Mouse (Mus musculus): ENCODE results near the gene Jak3.
"Not testable (repeated sequence)": the region's sequence is repeated elsewhere in the genome, so short reads cannot be mapped to it uniquely, and the experiment has no call there.

Jak3 gene

DNA sequence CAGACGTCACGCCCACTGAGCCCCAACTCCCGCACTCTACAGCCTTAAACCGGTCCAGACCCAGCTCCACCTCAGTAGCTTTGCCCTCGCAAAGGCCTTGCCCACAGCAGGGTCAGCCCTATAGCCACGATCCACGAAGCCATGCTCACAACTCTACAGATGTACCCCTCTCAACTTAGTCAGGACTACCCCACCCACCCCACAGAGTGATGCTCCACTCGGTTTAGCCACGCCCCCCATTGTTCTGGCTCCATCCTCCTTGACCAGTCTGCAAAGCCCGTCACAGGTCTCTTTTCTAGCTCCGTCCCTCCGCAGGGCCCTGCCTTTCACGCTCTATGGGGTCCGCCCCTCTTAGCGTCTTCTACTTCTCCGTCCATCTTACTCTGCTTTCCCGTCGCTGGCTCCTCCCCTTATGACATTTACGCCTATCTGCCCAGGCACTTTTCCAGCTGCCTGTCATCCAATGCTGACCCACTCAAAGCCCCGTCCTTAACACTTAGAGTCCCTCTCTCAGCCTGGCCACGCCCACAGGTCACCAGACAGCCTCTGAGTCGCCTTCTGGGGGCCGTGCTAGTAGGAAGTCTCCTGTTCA is 10.1 kb downstream of the Jak3 start:
- DNase-seq (ENCODE audit: low spot score in 2 of 2): no peak

DNA sequence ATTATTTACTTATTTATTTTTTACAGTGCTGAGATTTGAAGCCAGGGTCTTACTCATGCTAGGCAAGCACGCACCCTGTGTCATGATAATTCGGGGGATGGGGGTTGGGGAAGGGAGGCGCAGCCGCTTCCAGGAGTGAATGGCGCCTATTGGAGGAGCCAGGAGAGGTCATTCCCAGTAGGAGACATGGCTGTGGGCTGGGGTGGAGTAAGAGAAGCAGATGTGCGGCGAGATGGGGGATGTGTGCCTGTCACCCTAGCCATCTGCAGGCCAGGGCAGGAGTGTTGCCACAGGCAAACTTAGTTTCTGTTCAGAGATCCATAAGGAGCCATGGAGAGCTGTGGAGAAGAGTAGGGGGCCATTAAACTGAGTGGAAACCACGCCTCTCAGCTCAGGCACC is 11.5 kb downstream of the Jak3 start:
- no peak for DNase-seq (ENCODE audit: low spot score in 2 of 2)

DNA sequence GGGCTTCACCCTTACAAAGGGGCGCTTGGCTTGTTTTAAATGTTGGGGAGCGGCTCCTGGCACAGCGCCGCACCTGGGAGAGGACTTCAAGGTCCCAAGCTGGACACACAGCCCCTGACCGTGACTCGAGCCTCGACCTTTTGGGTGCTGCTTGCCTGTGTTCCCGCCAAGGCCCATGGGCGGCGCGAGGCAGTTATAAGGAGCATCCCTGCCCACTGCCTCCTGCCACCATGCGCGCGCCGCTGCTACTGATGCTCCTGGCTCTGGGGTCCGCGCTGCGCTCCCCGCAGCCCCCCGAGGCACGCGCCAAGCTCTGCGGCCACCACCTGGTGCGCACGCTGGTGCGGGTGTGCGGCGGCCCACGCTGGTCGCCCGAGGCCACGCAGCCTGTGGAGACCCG is 12.9 kb downstream of the Jak3 start, which contains the start of gene Insl3:
Insl3 (plus strand) TSS at position 187 of the 400 bp plus-strand sequence.
- DNase-seq (ENCODE audit: low spot score in 2 of 2): no peak

DNA sequence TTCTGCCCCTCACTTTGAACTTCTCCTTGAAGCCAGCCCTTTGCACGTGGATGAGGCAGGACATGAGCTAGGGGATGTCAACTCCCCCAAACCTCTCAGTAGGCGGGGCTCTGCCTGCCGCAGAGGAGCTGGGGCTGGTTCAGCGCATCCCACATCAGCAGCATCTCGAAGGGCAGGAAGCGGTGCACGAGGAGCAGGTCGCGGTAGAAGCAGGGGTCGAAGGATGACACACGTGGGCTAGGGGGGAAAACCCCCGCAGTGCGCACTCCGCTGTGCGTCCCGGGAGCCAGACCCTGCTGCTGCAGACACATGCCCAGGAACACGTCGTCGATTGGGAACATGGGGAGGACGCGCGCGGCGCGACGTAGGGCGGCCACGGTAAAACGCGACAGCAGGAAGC is 16.4 kb downstream of the Jak3 start:
- DNase-seq (ENCODE audit: low spot score in 2 of 2): peak; percentile 27 to 44

DNA sequence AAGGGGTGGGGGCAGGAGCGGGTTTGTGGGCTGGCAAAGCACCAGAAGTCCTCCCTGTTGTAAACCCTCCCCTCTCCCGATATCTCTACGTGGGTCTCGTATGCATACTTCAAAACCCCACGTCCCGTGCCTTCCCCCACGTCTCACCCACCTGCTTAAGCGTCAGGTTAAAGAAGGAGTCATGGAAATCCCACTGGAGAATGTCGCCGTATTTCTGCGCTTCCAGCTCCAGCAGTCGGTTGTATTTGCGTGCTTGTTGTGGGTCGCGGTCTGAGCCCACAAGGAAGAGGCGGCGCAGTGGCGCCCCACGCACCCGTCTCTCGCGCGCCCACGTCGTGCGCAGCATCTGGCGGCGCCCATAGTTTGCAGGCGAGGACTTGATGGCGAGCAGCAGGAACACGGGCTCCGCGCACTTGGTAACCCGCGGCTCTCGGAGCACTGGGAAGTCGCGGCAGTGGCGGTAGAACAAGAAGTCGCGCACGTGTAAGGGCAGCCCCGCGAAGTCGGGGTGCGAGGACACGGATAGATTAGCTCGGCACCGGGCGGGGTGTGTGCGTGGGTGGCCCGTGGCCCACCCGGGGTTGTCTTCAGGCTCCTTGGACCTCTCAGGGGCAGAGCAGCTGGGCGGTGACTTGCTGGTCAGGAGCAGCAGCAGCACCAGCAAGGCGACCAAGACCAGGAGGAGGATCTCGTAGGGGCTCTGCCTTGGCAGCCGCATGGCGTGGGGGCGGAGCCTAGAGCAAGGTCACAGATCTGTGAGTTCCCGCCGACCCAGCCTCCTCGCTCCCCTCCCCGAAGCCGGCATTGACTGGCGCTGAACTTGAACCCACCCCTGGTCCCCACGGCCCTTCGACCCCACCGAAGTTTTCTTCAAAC is 17.3 kb downstream of the Jak3 start:
- no peak for DNase-seq (ENCODE audit: low spot score in 2 of 2)

DNA sequence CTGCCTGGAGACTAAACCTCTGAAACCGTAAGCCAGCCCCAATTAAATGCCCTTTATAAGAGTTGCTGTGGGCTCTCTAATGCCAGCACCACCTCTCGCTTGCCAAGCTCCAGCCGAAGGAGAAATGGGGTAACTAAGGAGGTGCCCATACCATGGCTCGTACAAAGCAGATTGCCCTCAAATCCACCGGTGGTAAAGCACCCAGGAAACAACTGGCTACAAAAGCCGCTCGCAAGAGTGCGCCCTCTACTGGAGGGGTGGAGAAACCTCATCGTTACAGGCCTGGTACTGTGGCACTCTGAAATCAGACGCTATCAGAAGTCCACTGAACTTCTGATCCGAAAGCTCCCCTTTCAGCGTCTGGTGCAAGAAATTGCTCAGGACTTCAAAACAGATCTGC is 19.4 kb downstream of the Jak3 start:
- DNase-seq (ENCODE audit: low spot score in 2 of 2): not testable (repeated sequence)

DNA sequence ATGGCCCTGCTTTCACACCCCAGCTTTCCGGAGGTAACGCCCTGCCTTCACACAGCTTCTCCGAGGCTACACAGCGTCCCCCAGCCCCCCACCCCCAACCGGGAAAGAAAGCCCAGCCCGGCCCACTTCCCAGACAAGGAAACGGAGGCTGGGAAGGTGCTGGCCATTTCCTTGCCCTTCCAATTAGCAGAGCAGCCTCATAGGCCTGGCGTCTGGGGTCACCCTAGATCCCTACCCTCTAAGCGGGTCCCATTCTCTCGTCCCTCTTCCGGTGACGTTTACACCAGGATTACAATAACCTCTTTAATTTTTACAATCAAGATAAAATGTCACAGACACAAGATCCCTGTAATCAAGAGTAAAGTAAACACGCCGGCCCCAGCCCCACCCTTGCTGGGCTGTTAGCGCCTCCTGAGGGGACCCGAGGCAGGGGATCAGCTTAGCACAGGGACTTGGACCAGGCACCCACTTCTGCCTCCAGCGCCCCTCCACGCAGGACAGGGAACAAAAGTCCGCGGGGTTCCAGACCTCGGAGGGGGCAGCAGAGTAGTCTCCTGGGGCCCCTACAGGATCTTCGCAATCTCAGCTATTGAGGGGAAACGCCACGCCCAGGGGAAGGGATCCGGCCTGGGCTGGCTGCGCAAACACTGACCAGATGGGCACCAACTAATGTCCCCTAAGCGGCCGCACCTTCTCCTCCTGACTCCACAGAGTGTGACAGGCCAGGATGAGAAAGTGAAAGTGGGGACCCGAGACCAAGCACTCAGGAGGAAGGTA is 24.6 kb downstream of the Jak3 start:
- DNase-seq (ENCODE audit: low spot score in 2 of 2): no peak

DNA sequence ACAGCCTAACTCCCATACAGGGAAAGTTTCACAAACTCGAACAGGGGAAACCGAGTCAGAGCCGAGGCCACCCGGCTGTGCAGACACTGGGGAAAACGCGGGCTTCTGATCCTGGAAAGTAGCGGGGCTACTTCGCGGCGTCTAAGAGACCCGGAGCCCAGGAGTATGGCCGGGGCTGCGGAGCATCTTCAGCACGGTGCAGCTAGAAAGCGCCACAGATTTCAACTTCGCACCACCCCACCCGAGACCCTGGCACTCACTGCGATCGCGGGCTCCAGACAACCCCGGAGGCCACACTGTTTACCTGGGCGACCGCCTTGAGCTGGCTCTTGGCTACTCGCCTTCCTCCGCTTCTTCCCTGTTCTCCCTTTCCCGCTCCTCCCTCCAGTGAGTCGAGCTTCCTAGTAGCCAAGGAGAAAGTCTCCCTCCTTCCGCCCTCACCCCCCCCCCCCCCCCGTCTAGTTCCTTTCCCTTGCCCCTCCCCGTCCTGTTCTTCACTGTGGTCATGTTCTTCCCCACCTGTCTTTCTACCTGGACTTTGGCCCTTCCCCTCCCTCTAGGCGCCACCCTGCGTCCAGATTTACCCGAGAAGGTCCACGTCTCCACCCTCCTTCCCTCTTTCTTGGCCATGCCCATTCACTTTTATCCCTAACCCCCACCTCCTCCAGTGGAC is 25.5 kb downstream of the Jak3 start, which contains the start of gene B3gnt3:
B3gnt3 (minus strand) TSS at position 376 of the 673 bp plus-strand sequence.
- no peak for DNase-seq (ENCODE audit: low spot score in 2 of 2)

DNA sequence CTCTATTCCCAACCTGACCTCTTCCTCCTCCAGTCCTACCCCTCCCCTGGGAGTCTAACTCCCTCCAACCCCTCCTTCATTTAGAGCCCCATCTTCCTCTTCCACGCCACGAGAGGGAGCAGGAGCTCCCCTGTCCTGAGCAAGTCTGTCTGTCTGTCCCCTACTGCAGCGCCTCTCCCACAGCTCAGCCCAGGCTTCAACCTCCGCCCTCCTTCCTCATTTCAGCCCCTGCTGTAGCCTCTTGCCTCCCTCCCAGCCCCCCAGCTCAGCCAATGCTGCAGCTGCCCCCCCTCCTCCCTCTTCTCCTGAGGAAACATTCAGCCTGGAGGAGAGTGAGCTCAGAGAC is 26.0 kb downstream of the Jak3 start:
- DNase-seq (ENCODE audit: low spot score in 2 of 2): no peak

DNA sequence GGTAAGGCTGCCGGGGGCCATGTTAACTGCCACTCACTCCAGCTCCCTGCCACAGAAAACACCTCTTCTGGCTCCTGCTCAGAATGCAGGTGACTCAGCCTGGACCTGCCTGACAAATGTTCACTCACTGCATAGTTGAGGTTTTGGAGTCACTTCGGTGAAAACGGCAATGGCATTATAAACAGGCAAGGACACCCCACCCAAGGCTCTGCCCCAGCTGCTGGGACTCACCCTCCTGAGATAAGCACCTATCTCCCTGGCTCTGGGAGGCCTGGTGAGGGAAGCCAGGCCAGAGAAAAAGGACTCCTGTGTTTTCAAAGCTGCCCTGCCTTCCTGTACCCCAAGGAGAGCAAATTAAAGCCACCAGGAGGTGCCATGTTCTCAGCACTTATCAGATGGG is 26.8 kb downstream of the Jak3 start:
- no peak for DNase-seq (ENCODE audit: low spot score in 2 of 2)

DNA sequence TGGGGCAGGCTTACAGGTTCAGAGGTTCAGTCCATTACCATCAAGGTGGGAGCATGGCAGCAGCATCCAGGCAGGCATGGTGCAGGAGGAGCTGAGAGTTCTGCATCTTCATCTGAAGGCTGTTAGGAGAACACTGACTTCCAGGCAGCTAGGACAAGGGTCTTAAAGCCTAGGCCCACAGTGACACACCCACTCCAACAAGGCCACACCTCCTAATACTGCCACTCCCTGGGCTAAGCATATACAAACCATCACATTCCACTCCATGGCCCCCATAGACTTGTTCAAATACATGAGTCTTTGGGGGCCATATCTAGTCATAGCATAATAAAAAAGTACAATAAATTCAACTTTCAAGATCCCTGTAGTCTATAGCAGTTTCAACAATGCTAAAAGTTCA is 27.3 kb downstream of the Jak3 start:
- DNase-seq (ENCODE audit: low spot score in 2 of 2): not testable (repeated sequence)

DNA sequence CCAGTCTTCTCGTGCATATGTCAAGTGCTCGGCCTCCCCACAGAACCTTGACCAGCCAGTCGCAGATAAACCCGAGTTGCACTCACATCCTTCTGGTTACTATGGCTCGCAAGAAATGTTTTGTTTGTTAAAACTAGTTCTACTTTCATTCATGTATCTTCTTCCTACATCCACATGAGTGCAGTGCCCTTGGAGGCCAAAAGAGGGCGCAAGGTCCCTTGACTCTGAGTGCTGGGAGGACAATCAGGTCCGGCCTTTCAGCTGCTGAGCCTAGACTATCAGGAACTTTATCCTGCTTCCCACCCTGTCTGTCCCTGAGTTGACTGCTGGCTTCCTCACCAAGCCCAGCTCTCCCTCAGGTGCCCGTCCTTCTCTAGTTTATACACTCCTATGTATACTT is 31.8 kb downstream of the Jak3 start:
- DNase-seq (ENCODE audit: low spot score in 2 of 2): peak; percentile 53 to 68

DNA sequence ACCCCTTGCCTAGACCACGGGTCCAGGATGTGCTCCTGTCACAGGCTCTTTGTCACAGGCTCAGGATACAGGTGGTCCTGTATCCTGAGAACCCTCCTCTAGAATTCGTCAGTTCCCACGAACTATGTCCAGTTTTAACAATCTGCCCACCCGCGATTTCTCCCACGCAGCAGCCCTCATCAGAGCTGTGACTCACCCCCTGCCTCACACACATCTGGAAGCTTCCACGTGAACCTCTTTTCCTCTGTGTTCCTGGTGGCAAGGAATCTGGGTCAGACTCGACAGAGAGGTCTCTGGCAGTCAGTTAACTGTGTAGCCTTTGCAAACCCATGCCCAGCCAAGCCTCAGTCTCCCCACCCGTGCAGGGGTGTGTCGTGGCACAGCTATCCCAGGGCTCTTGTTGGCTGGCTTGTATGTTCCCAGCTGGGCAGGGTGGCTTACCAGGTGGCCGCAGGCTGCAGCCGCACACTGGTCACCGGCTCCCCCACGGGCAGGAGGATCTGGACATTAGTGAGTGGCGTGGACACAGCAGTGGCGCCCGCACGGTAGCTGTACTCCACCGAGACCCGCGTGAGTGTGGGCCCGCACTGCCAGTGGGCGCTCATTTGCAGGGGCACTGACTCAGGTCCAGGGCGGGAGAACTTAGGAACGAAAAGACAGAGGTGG is 33.2 kb downstream of the Jak3 start:
- no peak for DNase-seq (ENCODE audit: low spot score in 2 of 2)

DNA sequence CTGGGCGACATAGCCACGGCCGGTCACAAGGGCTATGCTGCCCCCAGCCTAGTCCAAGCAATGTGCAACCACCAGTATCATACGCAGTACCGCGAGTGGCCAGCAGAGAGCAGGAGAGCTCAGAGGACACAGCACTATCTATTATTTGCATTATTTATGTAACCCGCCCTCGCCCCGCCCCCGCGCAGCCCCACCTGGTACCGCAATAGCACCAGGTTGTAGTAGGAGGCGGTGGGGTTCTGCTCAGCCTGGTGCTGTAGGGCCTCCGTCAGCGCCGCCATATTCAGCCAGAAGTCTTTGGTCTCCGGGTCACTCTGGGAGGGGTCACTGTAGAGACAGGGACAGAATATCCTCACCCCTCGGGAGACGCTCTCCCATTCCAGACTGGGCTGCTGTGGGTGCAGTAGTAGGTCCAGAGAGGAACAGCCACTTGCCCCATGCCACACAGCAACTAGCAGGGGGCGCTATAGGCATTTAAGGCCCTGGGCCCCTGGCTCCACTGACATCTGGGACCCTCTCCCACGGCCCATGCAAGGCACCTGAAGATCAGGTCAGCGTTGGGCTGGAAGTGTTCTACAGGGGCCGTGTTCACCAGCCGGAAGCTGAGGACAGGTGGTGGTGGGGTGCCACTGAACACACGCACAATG is 33.8 kb downstream of the Jak3 start:
- DNase-seq (ENCODE audit: low spot score in 2 of 2): peak; percentile 61 to 79

DNA sequence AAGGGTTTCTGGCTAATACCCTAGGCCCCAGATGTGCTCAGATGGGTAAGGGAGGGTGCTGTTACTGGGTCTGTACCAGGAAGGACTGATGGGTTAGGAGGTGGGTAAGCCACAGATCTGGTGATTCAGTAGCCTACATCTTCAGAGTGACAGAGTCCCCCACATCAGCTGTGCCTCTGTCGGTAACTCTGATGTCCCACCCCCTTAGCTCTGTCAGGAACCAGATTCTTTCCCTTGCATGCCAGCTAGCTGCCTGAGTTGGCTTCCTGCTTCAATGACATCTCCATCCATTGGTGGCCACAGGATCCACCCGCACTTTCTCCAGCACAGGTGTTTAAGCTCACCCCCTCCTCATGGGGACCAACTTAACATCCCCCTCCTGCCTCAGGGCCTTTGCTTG is 35.5 kb downstream of the Jak3 start:
- no peak for DNase-seq (ENCODE audit: low spot score in 2 of 2)

DNA sequence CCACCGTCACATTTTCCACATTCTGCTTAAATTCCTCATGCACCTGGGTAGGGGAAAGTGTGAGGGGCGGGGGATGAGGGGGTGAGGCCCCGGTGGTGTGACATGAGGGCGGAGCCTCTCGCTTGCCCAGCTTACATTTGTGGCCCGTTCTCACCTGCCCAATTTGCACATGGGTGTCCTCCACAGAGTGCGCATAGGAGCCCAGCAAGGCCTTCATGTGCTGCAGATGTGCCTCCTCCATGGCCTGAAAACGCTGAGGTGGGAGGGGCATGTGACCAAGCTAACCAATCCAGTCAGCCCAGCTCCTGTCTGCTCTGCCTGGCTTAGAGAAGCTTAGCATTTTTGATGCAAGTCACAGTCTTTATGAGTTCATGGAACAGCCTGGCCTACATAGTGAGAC is 39.4 kb downstream of the Jak3 start:
- no peak for DNase-seq (ENCODE audit: low spot score in 2 of 2)

DNA sequence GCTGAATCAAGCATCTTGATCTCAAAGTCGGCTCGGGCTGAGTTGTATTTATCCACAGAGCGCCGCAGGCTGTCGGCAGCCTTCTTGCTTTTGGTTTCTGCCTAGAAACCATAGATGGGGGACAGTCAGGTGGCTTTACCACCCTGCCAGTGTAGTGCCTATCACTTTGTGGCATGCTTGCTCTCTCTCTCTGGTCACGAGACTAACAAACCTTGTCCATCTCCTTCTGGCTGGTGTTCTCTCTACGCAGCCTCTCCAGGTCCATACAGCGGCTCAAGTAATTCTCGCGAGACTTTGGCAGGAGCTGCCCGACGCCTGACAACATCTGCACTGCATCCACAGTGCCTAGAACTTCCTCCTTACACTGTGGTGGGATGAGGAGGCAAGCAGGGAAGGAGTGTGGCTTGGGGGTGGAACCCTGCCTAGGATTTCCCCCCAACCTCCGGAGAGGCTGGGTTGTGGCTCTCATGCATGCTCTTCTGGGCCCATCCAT is 40.5 kb downstream of the Jak3 start:
- DNase-seq (ENCODE audit: low spot score in 2 of 2): no peak

DNA sequence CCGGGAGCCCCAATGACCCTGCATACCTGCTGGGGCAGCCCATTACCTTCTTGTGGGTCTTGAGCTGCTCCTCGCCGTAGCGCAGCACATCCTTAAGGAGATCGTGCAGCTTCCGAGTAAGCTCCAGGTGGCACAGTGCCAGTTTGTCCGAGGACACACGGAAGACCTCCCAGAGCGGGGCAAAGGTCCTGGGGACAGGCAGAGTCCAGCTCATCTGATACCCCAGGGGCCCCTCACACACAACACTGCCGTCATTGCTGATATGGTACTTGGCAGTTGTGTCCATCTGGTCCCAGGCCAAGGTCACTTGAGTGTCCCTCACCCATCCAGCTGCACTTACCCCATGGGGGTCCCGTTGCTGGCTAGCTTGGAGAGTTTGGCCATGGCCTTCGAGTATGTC is 41.0 kb downstream of the Jak3 start:
- DNase-seq (ENCODE audit: low spot score in 2 of 2): no peak

DNA sequence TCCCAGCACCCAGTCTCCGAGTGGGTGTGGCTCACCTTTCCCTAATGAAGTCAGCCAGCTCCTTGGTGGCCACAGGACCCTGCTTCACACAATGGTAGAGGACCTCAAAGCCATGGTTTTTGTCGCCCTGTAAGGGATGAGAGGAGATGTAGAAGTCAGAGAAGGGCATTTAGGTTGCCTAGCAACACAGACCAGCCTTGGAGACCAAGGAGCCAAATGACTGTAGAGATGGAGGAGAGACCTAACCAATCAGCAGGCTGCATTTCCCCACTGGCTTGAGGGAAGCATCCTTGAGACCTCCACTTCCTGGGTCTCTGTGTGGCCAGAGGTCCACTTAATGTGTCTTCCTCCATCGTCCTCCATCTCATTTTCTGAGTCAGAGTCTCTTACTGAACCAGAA is 42.2 kb downstream of the Jak3 start:
- no peak for DNase-seq (ENCODE audit: low spot score in 2 of 2)

DNA sequence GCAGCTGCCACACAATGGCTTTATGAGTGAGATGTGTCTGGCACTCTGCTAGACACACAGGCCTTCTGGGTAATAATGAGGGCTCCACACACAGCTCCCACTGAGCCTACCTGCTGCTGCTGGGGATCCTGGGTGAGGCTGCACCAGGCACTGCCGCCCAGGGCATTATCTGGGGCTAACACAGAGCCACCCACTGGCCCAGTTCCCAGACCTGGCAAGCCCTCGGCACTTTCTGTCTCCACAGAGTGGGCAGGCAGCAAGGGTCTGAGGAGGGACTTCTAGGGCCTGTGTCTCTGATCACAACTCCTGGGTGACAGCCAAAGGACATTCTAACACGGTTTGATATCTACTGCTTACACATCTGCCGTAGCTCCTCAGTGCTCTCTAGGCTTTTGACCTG is 43.1 kb downstream of the Jak3 start:
- no peak for DNase-seq (ENCODE audit: low spot score in 2 of 2)

DNA sequence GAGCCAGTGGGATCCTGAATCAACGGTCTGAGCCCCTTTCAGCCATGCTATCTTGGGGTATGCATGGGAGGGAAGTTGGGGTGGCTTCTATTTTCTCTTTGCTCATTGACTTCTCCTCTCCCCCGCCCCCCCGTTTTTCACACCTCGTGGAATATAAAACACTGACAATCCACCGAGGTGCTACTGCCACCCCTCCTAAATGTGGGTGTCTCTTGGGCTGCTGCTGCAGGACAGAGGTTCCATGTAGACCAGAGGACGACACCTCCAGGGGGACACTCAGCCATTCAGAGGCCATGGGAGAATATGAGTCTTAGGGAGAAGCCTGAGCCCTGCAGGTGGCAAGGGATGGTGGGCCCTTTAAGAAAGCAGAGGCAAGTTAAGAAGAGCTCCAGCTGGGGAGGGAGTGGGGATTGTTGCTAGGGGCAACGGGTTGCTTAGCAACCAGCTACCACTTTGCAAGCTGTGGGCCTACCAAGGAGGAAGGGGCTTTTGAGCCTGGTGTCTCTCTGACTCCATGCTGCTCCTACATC is 43.9 kb downstream of the Jak3 start:
- no peak for DNase-seq (ENCODE audit: low spot score in 2 of 2)

Measured in natural killer cell, adult 2 months (primary cell).